Comparison of ENCODE assay signal across 18 mouse cellular contexts in genomic region chr14:71315228-71315627, GRCm38 (mm10).
"Had no signal": no experiment of that assay in that cellular context is flagged by ENCODE, and none has a peak within 500 bp of the region (broad histone marks: within the 10 kb centered on the region; RNA-seq: fewer than 3 reads in every experiment).

No protein-coding gene starts in this region.

- H3K9me3 ChIP-seq: limb, embryonic 10.5 days; limb, embryonic 13.5 days; liver, embryonic 12.5 days; liver, embryonic 15.5 days; midbrain, embryonic 12.5 days; neural tube, embryonic 13.5 days; stomach, embryonic 15.5 days had no signal

- H3K27ac ChIP-seq: limb, embryonic 10.5 days; limb, embryonic 13.5 days; liver, embryonic 12.5 days; liver, embryonic 15.5 days; macrophage; midbrain, embryonic 12.5 days; neural tube, embryonic 13.5 days; stomach, embryonic 15.5 days had no signal

- ATAC-seq: intestine, postnatal 0 days; liver, embryonic 12.5 days; midbrain, embryonic 16.5 days had no signal

- H3K9ac ChIP-seq: limb, embryonic 13.5 days; liver, embryonic 12.5 days; liver, embryonic 15.5 days; midbrain, embryonic 12.5 days; neural tube, embryonic 13.5 days; stomach, embryonic 15.5 days had no signal

- H3K4me3 ChIP-seq: limb, embryonic 10.5 days; limb, embryonic 13.5 days; liver, embryonic 12.5 days; liver, embryonic 15.5 days; midbrain, embryonic 12.5 days; myocyte; neural tube, embryonic 13.5 days; stomach, embryonic 15.5 days had no signal

- H3K36me3 ChIP-seq: limb, embryonic 10.5 days; limb, embryonic 13.5 days; liver, embryonic 12.5 days; liver, embryonic 15.5 days; midbrain, embryonic 12.5 days; neural tube, embryonic 13.5 days; stomach, embryonic 15.5 days had no signal

- DNase-seq: kidney, adult 2 months; kidney, postnatal 25 days; liver; retina, postnatal 1 day; right cerebral cortex, postnatal 25 days; spleen, adult 18-20 months; thymus, postnatal 36 days had no signal

- H3K4me2 ChIP-seq: limb, embryonic 13.5 days; liver, embryonic 12.5 days; liver, embryonic 15.5 days; midbrain, embryonic 12.5 days; neural tube, embryonic 13.5 days; stomach, embryonic 15.5 days had no signal

- H3K4me1 ChIP-seq: limb, embryonic 10.5 days; limb, embryonic 13.5 days; liver, embryonic 12.5 days; liver, embryonic 15.5 days; midbrain, embryonic 12.5 days; neural tube, embryonic 13.5 days; stomach, embryonic 15.5 days had no signal

- H3K27me3 ChIP-seq: liver, embryonic 12.5 days; liver, embryonic 15.5 days; midbrain, embryonic 12.5 days; neural tube, embryonic 13.5 days; stomach, embryonic 15.5 days had no signal
